Mouse (Mus musculus) brown adipose tissue, adult 24 weeks (tissue): Measurements from ENCODE around the gene Zfyve1. TPM values are rescaled to one million over a fixed set of nuclear protein-coding genes. Genes with fewer than 3 reads are reported as not detected.
"Not testable (repeated sequence)": the region's sequence is repeated elsewhere in the genome, so short reads cannot be mapped to it uniquely, and the experiment has no call there.

Experiments
- H3K27ac ChIP-seq: fragments of 200-500 bp; replicated peaks from 2 replicates; pipeline ENCODE4 v1.5.1; 2012; ENCODE audit warnings: low read depth, mild to moderate bottlenecking, low read length
- H3K4me1 ChIP-seq: fragments of 200-500 bp; 2 replicates; pipeline ENCODE4 v1.6.1; 2012; ENCODE audit warnings: low read length, mixed read lengths; ENCODE audit not compliant: control insufficient read depth, insufficient read depth, insufficient read length
- H3K4me3 ChIP-seq: fragments of 200-500 bp; 2 replicates; pipeline ENCODE4 v1.5.1; 2012; ENCODE audit warnings: low read depth, mild to moderate bottlenecking, low read length, moderate library complexity; ENCODE audit not compliant: insufficient read depth
- polyA plus RNA-seq: library from polyadenylated mRNA; stranded (reverse); fragments of >200 nt; gene quantifications from 2 replicates; pipeline ENCODE4 v1.2.4, GENCODE M21; 2012; ENCODE audit not compliant: missing spikeins, insufficient read depth, insufficient read length

Gene Zfyve1
- 10.3 and 12.3 TPM in 2 replicates for polyA plus RNA-seq

GRCm38 (mm10) chr12:83597025-83597501, at the start of gene Zfyve1:
Gene Zfyve1 (minus strand): TSS chr12:83597222.
- peaks cover 6% of the 10 kb centered on the region for H3K4me1 ChIP-seq
- 0 out of 2 replicates have a peak within 1 kb of the TSS, but pooled peaks have one; percentile 8 for H3K27ac ChIP-seq
- peak within 1 kb of the TSS; percentile 76 for H3K4me3 ChIP-seq

DNA sequence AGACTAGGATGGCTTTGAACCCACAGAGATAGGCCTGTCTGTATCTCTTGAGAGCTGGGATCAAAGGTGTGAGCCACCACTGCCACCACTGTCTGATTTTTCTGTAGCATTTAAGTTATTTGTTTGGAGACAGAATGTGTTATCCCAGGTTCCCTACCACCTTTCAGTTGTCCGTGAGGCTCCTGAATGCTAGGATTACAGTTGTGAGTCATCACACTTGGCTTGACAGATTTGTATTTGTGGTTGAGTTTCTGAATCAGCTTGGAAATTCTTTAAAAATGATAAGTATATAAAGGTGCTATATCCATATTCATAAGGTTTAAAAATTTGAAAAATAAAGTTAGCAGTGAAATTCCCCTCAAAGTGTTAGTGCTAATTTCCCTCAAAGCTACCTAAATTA, 46.1 kb upstream of the Zfyve1 start:
- Histone ChIP-seq H3K4me3 (no peak overlapping the region), H3K27ac (no peak overlapping the region), H3K4me1 (no peaks in the 10 kb centered on the region)

DNA sequence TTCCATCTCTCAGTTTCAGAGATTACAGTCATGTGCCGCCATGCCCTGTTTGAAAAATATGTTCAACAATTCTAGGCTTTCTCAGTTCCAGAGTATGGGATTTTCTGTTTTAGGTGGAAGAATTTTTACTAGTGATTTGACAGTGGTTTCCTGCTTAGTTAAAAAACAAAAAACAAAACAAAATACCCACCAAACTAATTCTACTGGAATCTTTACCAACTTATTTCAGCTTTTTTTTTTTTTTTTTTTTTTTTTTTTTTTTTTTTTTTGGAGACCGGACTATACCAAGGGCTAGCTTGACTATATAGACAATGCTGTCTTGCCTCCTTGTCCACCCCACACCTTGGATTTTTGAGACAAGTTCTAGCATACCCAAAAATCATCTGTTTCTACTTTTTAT, 44.2 kb upstream of the Zfyve1 start:
- H3K4me1 ChIP-seq = peaks cover 2% of the 10 kb centered on the region; the same call in 1 of the 2 replicates
- no peak overlapping the region for H3K27ac ChIP-seq
- H3K4me3 ChIP-seq = no peak overlapping the region

- H3K27ac ChIP-seq = no peak overlapping the region
- peaks cover 2% of the 10 kb centered on the region; the same call in 1 of the 2 replicates for H3K4me1 ChIP-seq
- no peak overlapping the region for H3K4me3 ChIP-seq
Measured at GRCm38 (mm10) chr12:83633807-83634206, 36.8 kb upstream of the Zfyve1 start.

- peaks cover 2% of the 10 kb centered on the region; the same call in 1 of the 2 replicates for H3K4me1 ChIP-seq
- peak overlapping the region; percentile 87 for H3K4me3 ChIP-seq
- peak overlapping the region; percentile 59 for H3K27ac ChIP-seq
Measured at GRCm38 (mm10) chr12:83632680-83633025, 35.6 kb upstream of the Zfyve1 start.

GRCm38 (mm10) chr12:83631743-83632679, 35.0 kb upstream of the Zfyve1 start:
- Histone ChIP-seq H3K4me1 (peaks cover 2% of the 10 kb centered on the region; the same call in 1 of the 2 replicates), H3K4me3 (peak overlapping the region; percentile 87), H3K27ac (peak overlapping the region; percentile 93)

- not testable (repeated sequence) for H3K4me1 ChIP-seq
- Histone ChIP-seq H3K27ac (peak within 1 kb of the TSS; percentile 93), H3K4me3 (peak within 1 kb of the TSS; percentile 87)
Measured at GRCm38 (mm10) chr12:83630936-83631335, 33.9 kb upstream of the Zfyve1 start, which contains the start of gene Rbm25. Gene Rbm25 (plus strand): TSS chr12:83631236.

DNA sequence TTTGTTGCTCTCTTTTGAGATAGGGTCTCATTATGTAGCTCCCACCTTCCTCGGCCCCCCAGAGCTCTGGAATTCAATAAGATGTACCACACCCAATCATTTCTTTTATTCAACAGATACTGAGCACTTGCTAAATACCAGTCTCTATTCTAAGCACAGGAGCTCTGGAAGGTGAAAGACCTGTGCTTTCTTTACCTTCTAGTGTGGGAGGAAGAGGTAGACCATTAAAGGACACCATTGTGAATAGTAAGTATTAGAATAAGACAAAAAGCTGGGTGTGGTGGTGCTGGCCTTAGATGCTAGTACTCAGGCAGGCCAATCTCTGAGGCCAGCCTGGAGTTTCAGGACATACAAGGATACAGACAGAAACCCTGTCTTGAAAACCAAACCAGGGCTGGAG, 27.3 kb upstream of the Zfyve1 start:
- Histone ChIP-seq H3K4me3 (no peak overlapping the region), H3K27ac (no peak overlapping the region), H3K4me1 (no peaks in the 10 kb centered on the region)

DNA sequence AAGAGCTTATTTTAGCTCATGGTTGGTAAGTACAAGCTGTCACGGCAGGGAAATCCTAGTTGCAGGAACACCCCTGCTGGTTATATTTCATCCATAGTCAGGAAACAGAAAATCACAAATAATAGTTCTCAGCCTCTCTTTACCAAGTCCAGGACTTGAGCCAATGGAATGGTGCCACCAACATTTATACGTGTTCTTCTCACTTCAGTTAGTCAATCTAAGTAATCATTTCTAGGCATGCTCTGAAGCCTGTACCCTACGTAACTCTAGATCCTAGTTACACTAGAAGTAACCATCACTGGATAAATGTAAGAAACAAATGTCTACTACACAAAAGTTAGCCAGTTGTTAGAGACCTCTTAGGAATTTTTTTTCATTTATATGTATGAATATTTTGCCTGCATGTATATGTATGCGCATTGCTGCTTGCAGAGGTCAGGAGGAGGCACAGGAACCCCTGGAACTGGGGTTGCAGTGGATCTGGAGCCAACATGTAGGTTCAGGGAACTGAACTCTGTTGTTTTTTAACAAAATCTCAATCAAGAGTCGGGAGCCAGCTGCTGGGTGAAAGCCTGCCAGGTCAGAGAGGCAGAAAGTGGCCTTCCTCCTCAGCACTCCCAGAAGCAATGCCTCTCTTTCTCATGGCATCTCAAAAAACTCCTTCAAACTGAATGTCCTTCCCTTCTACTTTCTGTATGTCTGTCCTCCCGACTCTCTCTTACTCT, 25.2 kb upstream of the Zfyve1 start:
- Histone ChIP-seq H3K4me3 (no peak overlapping the region), H3K27ac (no peak overlapping the region), H3K4me1 (no peaks in the 10 kb centered on the region)

GRCm38 (mm10) chr12:83620694-83621093, 23.7 kb upstream of the Zfyve1 start:
- not testable (repeated sequence) for H3K4me1 ChIP-seq
- peak overlapping the region; percentile 26 for H3K4me3 ChIP-seq
- peak overlapping the region; percentile 34; the same call in 1 of the 2 replicates for H3K27ac ChIP-seq

DNA sequence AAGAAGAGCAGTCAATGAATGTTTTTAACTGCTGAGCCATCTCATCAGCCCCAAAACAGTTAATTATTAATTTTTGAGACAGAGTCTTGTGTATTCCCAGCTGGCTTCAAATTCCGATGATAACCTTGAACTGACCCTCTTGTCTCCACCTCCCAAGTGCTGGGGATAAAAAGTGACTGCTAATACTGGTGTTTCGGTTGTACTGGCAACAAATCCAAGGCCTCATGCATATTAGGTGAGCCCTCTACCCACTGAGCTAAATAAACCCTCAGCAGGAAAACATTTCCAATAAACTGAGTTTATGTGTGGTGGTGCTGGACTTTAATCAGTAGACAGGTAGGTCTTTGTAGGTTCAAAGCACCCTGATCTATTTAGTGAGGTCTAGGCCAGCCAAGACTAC, 22.0 kb upstream of the Zfyve1 start:
- Histone ChIP-seq H3K4me3 (no peak overlapping the region), H3K4me1 (no peaks in the 10 kb centered on the region), H3K27ac (no peak overlapping the region)

GRCm38 (mm10) chr12:83617261-83617660, 20.2 kb upstream of the Zfyve1 start:
- Histone ChIP-seq H3K4me3 (no peak overlapping the region), H3K27ac (no peak overlapping the region), H3K4me1 (no peaks in the 10 kb centered on the region)

DNA sequence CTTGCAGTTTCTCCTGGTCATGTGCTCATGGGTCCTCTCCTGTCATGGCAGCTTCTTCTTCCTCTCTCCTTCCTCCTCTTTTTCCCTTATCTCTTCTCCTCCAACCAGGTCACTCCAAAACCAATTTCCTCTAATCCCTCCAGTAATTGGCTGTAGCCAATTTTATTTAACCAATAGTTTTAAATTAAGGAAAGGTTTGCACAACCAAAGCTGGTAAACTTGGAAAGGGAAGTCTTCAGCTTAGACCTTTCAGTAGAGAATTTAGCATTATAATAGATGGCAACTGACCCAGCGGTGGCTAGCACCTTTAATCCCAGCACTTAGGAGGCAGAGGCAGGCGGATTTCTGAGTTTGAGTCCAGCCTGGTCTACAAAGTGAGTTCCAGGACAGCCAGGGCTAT, 9.4 kb upstream of the Zfyve1 start:
- H3K4me3 ChIP-seq, H3K27ac ChIP-seq, H3K4me1 ChIP-seq: not testable (repeated sequence)

- no peak overlapping the region for H3K27ac ChIP-seq
- H3K4me1 ChIP-seq = no peaks in the 10 kb centered on the region
- H3K4me3 ChIP-seq = no peak overlapping the region
Measured at GRCm38 (mm10) chr12:83602285-83602684, 5.3 kb upstream of the Zfyve1 start.

DNA sequence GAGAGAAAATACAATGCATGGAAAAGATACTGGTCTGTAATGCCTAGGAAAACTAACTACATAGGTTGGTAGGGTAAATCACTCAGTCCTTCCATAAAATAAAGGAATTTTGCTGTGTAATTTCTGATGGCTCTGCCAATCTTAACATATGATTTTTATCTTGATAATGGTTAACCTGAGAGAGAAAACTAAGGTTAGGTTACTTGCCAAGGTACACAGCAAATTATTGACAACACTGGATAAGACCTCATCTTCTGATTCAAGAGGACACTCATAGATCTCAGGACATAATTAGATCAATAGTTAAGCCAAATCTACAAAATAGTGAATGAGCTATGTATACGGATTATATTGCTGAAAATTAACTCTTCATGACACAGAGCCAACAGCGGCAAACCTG, 859 bp upstream of the Zfyve1 start:
- Histone ChIP-seq H3K4me1 (peaks cover 3% of the 10 kb centered on the region; the same call in 1 of the 2 replicates), H3K27ac (no peak overlapping the region), H3K4me3 (no peak overlapping the region)
